Mouse (Mus musculus): Measurements from ENCODE around the gene Vps13a.

DNA sequence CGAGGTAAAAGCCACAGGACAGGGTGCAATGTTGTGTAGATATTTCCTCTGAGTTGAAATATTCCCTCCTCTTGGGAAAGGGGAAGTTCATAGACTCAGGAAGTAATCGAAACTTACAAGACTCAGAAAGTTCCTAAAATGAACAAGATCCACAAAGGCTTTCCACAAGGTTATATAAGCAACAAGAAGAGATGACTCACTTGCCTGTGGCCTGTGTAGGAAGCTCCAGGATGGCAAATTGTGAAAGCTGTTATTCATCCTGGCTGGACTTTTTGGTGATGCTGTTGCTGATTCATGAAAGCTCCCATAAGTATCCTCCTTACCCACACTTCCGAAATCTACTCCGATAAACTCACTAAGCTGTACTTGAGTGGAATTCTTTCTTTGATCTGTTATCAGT is 17.2 kb upstream of the Vps13a start:
- TF ChIP-seq CTCF (conservative IDR thresholded peaks at IDR 0.05; ENCODE audit: low read length) (no peak), NANOG (IDR thresholded peaks at IDR 0.05; ENCODE audit: borderline replicate concordance, low read length) (no peak)
